Mouse (Mus musculus) C2C12 (cell line): ENCODE data around the gene Kat2a. TPM values are rescaled to one million over a fixed set of nuclear protein-coding genes. Genes with fewer than 3 reads are reported as not detected.

ENCODE experiments used
- H3K27me3 ChIP-seq: one replicate; pipeline ENCODE4 v1.6.1; 2011; ENCODE audit not compliant: control insufficient read depth, insufficient read depth, insufficient read length
- H3K36me3 ChIP-seq: one replicate; pipeline ENCODE4 v1.6.1; 2011; ENCODE audit not compliant: control insufficient read depth, insufficient read depth
- H3K4me3 ChIP-seq: one replicate; pipeline ENCODE4 v1.5.1; 2011; ENCODE audit warnings: mild to moderate bottlenecking, control low read depth; ENCODE audit not compliant: poor library complexity, insufficient read depth, severe bottlenecking
- H3K79me2 ChIP-seq: one replicate; pipeline ENCODE4 v1.6.1; 2011; ENCODE audit not compliant: control insufficient read depth, insufficient read depth
- H3K79me3 ChIP-seq: one replicate; pipeline ENCODE4 v1.6.1; 2011; ENCODE audit warnings: low read depth, control low read depth
- H3ac ChIP-seq: one replicate; pipeline ENCODE3; 2011; ENCODE audit warnings: low read depth; ENCODE audit not compliant: control insufficient read depth, insufficient read length
- CEBPB ChIP-seq: IDR thresholded peaks from one replicate; pipeline ENCODE4 v1.6.1; 2011; ENCODE audit warnings: low read depth, mild to moderate bottlenecking, control low read depth, moderate library complexity
- CTCF ChIP-seq: IDR thresholded peaks from one replicate; pipeline ENCODE4 v1.5.1; 2011; ENCODE audit not compliant: control insufficient read depth, insufficient read depth, insufficient read length
- FOSL1 ChIP-seq: IDR thresholded peaks from one replicate; pipeline ENCODE4 v1.8.0; 2011; ENCODE audit warnings: mild to moderate bottlenecking, low read length; ENCODE audit not compliant: poor library complexity, insufficient read depth, severe bottlenecking
- MAX ChIP-seq: IDR thresholded peaks from one replicate; pipeline ENCODE4 v1.6.1; 2011; ENCODE audit warnings: mild to moderate bottlenecking, control low read depth
- MYOD1 ChIP-seq: IDR thresholded peaks from one replicate; pipeline ENCODE4 v1.6.1; 2011; ENCODE audit warnings: low read depth; ENCODE audit not compliant: control insufficient read depth, insufficient read length
- MYOG ChIP-seq: IDR thresholded peaks from one replicate; pipeline ENCODE4 v1.6.1; 2011; ENCODE audit not compliant: control insufficient read depth, insufficient read length; ENCODE audit errors: extremely low read depth
- USF1 ChIP-seq: IDR thresholded peaks from one replicate; pipeline ENCODE4 v1.6.1; 2011; ENCODE audit warnings: low read depth, mild to moderate bottlenecking, control low read depth, moderate library complexity
- polyA plus RNA-seq: library from polyadenylated mRNA; unstranded; fragments of >200 nt; fragmentation: generic; extraction: Trizol; gene quantifications from one replicate; pipeline ENCODE4 v1.2.1, GENCODE M21; 2012; ENCODE audit warnings: missing spikeins

Gene Kat2a
- polyA plus RNA-seq, 1 experiment: 50.3 TPM

DNA sequence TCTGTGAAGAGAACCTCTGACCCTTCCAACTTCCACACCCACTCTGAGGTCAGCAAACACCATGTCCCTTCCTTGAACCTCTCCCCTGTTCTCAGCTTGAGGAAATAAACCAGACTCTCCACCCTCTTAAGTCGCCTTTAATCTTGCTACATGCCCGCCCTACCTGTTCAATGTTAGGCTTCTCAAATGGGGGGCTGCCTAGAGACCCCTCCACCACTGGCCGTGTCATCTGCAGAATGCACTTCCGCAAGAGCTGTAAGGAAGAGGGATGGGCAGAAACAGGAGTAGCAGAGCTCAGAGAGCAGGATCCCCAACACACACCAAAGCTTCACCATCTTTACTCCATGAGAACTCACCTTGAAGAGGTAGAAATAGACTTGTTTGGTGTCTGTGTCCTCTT lies 1.3 kb downstream of the Kat2a start:
- TF ChIP-seq CEBPB (no peak), MYOD1 (no peak), MYOG (no peak), FOSL1 (no peak), USF1 (no peak)
- Histone ChIP-seq H3K79me2 (peaks cover 18% of the 10 kb centered on the region), H3ac (no peak overlapping the region), H3K36me3 (peaks cover 66% of the 10 kb centered on the region), H3K27me3 (no peaks in the 10 kb centered on the region), H3K4me3 (no peak overlapping the region), H3K79me3 (peaks cover 9% of the 10 kb centered on the region)

DNA sequence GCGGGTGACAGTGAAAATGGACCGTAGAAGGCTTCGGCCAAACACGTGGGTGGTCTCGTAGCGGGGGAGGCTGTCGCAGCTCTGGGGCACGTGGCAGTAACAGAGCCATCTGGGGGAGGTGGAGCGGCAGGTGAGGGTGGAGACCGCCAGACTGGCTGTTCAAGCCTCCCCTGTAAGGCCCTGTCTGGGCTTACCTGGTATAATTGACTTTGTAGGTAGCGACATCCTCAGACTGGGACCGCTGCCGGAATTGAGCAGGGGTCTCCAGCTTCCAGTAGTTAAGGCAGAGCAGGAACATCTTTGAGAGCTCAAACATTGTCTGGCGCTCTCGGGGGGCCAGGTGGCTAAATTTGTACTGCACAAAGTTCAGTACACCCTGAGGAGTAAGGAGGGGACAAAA lies 1.7 kb downstream of the Kat2a start:
- no peak for TF ChIP-seq MAX
- TF ChIP-seq CEBPB: no peak
- no peak for TF ChIP-seq MYOG
- TF ChIP-seq CTCF: no peak
- TF ChIP-seq FOSL1: no peak
- no peak for TF ChIP-seq MYOD1
- no peak for TF ChIP-seq USF1
- Histone ChIP-seq H3K36me3 (peaks cover 69% of the 10 kb centered on the region), H3K79me3 (peaks cover 9% of the 10 kb centered on the region), H3K79me2 (peaks cover 18% of the 10 kb centered on the region), H3K4me3 (no peak overlapping the region), H3ac (no peak overlapping the region), H3K27me3 (no peaks in the 10 kb centered on the region)

DNA sequence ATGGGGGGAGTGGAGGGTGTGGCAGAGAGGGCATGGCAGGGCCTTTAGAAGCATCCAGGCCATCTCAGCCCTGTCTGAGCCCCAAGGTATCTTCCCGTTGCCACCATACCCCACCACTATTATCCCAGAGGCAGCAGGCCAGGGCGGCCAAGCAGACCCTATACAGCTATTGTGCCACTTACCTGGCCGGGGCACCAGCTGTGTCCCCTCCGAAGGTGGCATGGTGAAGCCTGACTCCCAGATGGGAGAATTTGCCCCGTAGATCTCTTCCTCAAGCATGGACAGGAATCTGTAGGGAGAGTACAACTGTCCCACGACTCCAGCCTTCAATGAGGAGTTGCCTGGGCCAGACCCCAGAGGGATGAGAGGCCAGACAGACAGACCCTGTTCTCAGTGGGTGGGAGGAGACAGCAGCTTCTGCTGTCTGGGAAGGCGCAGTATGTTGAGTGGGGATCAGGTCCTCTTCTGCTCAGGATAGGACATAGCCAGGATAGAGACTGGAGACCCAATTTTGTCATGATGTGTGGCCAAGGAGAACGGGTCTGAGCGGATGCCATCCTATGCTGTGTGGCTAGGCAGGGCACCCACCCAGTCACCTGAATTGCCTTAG lies 3.0 kb downstream of the Kat2a start:
- Histone ChIP-seq H3K27me3 (no peaks in the 10 kb centered on the region), H3K79me3 (peaks cover 9% of the 10 kb centered on the region), H3K79me2 (peaks cover 18% of the 10 kb centered on the region), H3K36me3 (peaks cover 74% of the 10 kb centered on the region), H3K4me3 (no peak overlapping the region), H3ac (no peak overlapping the region)
- TF ChIP-seq MAX (no peak), MYOD1 (no peak), MYOG (no peak), USF1 (no peak), CTCF (no peak), CEBPB (no peak)

DNA sequence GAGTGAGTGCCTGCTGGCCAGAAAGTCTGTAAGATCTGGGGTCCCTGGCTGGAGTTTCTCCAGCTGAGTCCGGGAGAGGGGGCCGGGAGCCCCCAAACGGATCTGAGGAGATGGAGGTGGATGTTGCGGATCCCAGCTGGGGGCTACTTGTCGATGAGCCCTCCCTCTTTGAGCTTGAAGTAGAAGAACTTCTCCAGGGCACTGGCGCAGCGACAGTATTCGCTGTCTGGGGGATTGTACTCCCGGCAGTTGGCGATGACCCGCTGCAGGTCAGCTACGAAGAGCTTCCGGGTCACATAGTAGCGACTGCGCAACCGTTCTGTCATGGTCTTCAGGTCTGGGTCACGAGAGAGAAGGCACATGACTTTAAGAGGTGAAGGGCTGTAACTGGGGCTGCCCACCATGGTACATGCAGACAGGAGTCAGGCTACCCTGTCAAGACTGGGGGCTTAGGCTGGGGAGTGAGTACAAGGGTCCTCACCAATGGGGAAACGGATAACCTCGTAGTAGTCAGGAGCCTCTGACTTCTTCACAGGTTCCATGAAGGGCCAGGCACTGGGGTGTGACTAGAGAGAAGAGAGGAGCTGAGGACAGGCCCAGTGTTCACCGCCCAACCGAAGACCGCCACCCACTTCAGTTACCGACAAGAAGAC lies 7.0 kb downstream of the Kat2a start:
- Histone ChIP-seq H3K4me3 (no peak overlapping the region), H3K36me3 (peaks cover 58% of the 10 kb centered on the region), H3K27me3 (no peaks in the 10 kb centered on the region), H3K79me2 (no peaks in the 10 kb centered on the region), H3ac (no peak overlapping the region), H3K79me3 (peaks cover 3% of the 10 kb centered on the region)
- TF ChIP-seq CTCF: no peak
- no peak for TF ChIP-seq MYOG
- TF ChIP-seq FOSL1: no peak
- TF ChIP-seq USF1: no peak
- no peak for TF ChIP-seq MYOD1
- TF ChIP-seq CEBPB: no peak
- no peak for TF ChIP-seq MAX

DNA sequence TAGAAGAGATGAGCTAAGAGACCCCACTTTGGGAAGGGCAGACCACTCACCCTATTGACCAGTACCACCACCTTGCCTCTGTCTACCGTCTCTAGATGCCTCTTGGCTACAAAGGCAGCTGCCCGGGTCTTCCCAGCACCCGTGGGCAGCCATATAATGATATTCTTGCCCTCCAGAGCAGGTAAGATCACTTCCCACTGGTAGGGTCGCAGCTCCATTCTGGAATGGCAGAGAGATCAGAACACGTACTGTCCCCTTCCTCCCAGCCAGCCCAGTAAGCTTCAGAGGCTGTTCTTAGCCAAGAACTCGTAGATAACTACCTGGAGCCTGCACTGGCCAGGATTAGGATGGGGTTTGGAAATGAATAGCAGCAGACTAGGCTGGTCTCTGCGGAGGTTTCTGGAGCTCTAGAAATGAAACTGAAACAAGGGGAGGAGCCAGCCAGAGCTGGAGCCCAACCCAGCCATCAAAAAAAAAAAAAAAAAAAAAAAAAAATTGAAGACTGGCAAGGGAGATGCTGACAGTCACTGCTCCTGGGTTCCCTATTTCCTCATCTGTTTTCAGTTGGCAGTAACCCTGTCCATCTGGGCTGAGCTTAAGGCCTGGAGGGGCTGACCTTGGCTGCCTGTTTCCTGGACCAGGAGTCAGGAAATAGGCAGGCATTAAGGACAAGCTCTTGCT lies 8.3 kb downstream of the Kat2a start, which contains the start of gene Dhx58:
TSS of gene Dhx58 (minus strand) at position 421 of the 681 bp plus-strand sequence.
- Histone ChIP-seq H3K36me3 (peaks cover 46% of the 10 kb centered on the region), H3K79me2 (no peaks in the 10 kb centered on the region), H3ac (no peak within 1 kb of the TSS), H3K27me3 (no peaks in the 10 kb centered on the region), H3K79me3 (no peaks in the 10 kb centered on the region), H3K4me3 (no peak within 1 kb of the TSS)
- TF ChIP-seq CEBPB: no peak
- TF ChIP-seq MYOG: no peak
- TF ChIP-seq FOSL1: no peak
- TF ChIP-seq CTCF: no peak

DNA sequence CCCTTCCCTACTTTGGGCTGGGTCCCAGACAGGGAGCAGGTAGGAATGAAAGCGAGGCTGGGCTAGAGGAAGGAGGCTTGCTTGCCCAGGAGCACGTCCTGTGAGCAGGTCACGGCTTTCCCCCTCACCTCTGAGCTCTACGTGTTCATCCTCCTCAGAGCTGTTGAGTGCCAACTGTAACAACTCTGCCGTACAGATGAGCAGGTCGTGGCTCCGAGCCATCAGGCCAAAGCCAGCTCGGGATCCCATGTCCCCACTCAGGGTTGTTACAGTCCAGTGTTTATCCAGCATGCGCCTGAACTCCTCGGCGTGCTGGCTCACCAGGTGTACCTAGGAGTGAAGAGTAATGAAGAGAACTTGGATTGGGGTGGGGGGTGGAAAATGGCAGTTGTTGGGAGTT lies 8.9 kb downstream of the Kat2a start:
- Histone ChIP-seq H3K27me3 (no peaks in the 10 kb centered on the region), H3K79me2 (no peaks in the 10 kb centered on the region), H3K79me3 (no peaks in the 10 kb centered on the region)

More for the DNA sequence above, 8.9 kb downstream of the Kat2a start:
- Histone ChIP-seq H3ac (no peak overlapping the region), H3K36me3 (peaks cover 40% of the 10 kb centered on the region), H3K4me3 (no peak overlapping the region)
- TF ChIP-seq MYOD1 (no peak), MAX (no peak), CTCF (no peak), USF1 (no peak), MYOG (no peak), FOSL1 (no peak), CEBPB (no peak)
